Mouse (Mus musculus): Measurements from ENCODE around the gene Col9a1.

DNA sequence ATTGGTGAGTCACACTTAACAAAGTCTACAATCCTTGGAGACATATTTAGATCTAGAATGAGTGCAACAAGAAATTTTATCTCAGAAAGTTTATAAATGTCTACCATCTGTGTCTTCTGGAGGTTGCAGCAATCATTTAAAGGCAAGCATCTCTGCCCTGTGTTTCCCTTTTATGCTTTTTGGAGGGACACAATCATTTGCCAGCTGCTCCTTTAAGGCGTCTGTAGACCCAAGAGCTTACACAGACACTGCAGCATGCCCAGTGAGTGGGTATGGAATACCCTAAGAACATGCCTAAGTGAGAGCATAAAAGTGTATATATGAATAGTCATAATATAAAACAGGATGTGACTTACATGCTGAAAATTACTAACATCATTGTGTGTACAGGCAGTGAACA is 52.1 kb downstream of the Col9a1 start:
- TF ChIP-seq CTCF (IDR thresholded peaks at IDR 0.05; ENCODE audit: control insufficient read depth, insufficient read depth, low read length), result no peak
- no peak for TF ChIP-seq POLR2A (IDR thresholded peaks at IDR 0.05; ENCODE audit: borderline replicate concordance, control insufficient read depth, low read depth, low read length)
